ENCODE assay signal across 8 mouse cellular contexts in the genomic region with DNA sequence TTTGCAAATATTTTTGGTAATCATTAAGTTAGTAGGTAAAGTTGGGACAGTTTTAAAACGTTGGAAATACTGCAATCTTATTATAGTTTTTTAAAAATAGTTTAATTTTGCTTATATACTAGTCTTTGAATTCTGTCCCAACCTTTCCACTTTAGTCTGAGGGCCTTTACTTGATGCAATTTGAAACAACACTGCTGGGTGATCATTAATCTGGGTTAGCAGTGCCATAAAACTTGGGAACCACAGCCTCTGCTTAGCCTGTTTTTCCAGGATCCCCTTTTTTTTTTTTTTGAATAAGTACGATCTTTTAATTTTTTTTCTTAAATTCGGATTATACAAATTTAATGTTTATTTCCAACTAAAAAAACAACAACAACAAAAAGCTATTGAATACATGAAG. TPM values are rescaled to one million over a fixed set of nuclear protein-coding genes. Genes with fewer than 3 reads are reported as not detected.
DNase-seq lines count a peak whose midpoint lies in the region; ATAC-seq and TF ChIP-seq lines count a peak whose summit lies in the region.

No protein-coding gene starts in this region.

- peaks cover 21% of the 10 kb centered on the region for H3K4me1 ChIP-seq in erythroblast, embryonic 14.5 days (ENCODE audit: control insufficient read depth)
- no peaks in the 10 kb centered on the region for H3K4me1 ChIP-seq in ES-Bruce4 (ENCODE audit: control insufficient read depth, insufficient read depth, low read length)
- H3K4me1 ChIP-seq in hindbrain, embryonic 14.5 days (replicated peaks; ENCODE audit: control insufficient read depth, insufficient read depth, low read length): peaks cover 6% of the 10 kb centered on the region
- H3K4me1 ChIP-seq in liver, embryonic 14.5 days (replicated peaks; ENCODE audit: control insufficient read depth in 2 of 2, insufficient read depth in 2 of 2, low read length in 1 of 2): peaks cover 0 to 2% of the 10 kb centered on the region in 2 experiments; a peak in 1 of 4 replicates

- no peaks in the 10 kb centered on the region for H3K9me3 ChIP-seq in erythroblast, embryonic 14.5 days (ENCODE audit: control insufficient read depth, low read length)
- H3K9me3 ChIP-seq in ES-Bruce4 (replicated peaks; ENCODE audit: control insufficient read depth, insufficient read depth, low read length, poor library complexity, severe bottlenecking): no peaks in the 10 kb centered on the region
- H3K9me3 ChIP-seq in hindbrain, embryonic 14.5 days (ENCODE audit: control insufficient read depth, low read length): no peaks in the 10 kb centered on the region
- no peaks in the 10 kb centered on the region for H3K9me3 ChIP-seq in liver, embryonic 14.5 days (ENCODE audit: control insufficient read depth, low read length)

- H3K36me3 ChIP-seq in erythroblast, embryonic 14.5 days (ENCODE audit: control insufficient read depth): no peaks in the 10 kb centered on the region
- H3K36me3 ChIP-seq in ES-Bruce4 (ENCODE audit: control insufficient read depth, insufficient read depth, low read length, poor library complexity, severe bottlenecking): peaks cover 10% of the 10 kb centered on the region
- H3K36me3 ChIP-seq in hindbrain, embryonic 14.5 days (replicated peaks; ENCODE audit: control insufficient read depth, insufficient read depth): no peaks in the 10 kb centered on the region
- H3K36me3 ChIP-seq in liver, embryonic 14.5 days (replicated peaks; ENCODE audit: control insufficient read depth, insufficient read depth, low read depth): no peaks in the 10 kb centered on the region

- TF ChIP-seq POLR2A in ES-Bruce4 (IDR thresholded peaks at IDR 0.05; ENCODE audit: insufficient read depth, low read length): no peak

- peak overlapping the region; percentile 86 for H3K4me3 ChIP-seq in erythroblast, embryonic 14.5 days (replicated peaks)
- peak overlapping the region; percentile 86 for H3K4me3 ChIP-seq in ES-Bruce4 (ENCODE audit: low read depth, low read length)
- H3K4me3 ChIP-seq in hindbrain, embryonic 14.5 days (replicated peaks; ENCODE audit: low read length): peak overlapping the region; percentile 79
- H3K4me3 ChIP-seq in liver, embryonic 14.5 days (ENCODE audit: insufficient read depth in 1 of 2, low read depth in 2 of 2, low read length in 2 of 2): peak overlapping the region in 1 of 2 experiments; percentile 76; a peak in 2 of 4 replicates

- peak overlapping the region; percentile 97 for H3K9ac ChIP-seq in ES-Bruce4 (ENCODE audit: low read depth, poor library complexity, severe bottlenecking)
- H3K9ac ChIP-seq in hindbrain, embryonic 14.5 days: peak overlapping the region; percentile 94
- peak overlapping the region; percentile 63 for H3K9ac ChIP-seq in liver, embryonic 14.5 days (replicated peaks)

- TF ChIP-seq CTCF in ES-Bruce4 (IDR thresholded peaks at IDR 0.05; ENCODE audit: low read depth, low read length): no peak
- TF ChIP-seq CTCF in liver, embryonic 14.5 days (IDR thresholded peaks at IDR 0.05; ENCODE audit: low read depth): no peak

- no peak for DNase-seq in hindbrain, embryonic 14.5 days (ENCODE audit: low spot score)
- no peak for DNase-seq in liver, embryonic 14.5 days (ENCODE audit: low read depth in 3 of 3, low spot score in 3 of 3)
- no peak for DNase-seq in retina, postnatal 1 day
- DNase-seq in urinary bladder, postnatal 10 days (ENCODE audit: low spot score): no peak
- DNase-seq in yolk sac, embryonic 10.5 days (ENCODE audit: low spot score): no peak

- no peak for TF ChIP-seq EP300 in ES-Bruce4 (IDR thresholded peaks at IDR 0.05; ENCODE audit: insufficient read depth, low read depth, low read length)
- TF ChIP-seq EP300 in liver, embryonic 14.5 days (IDR thresholded peaks at IDR 0.05; ENCODE audit: low read depth): no peak

- no peak overlapping the region for H3K27ac ChIP-seq in ES-Bruce4 (ENCODE audit: insufficient read depth, low read length)
- peak overlapping the region; percentile 99 for H3K27ac ChIP-seq in hindbrain, embryonic 14.5 days
- H3K27ac ChIP-seq in liver, embryonic 14.5 days: no peak overlapping the region

- H3K4me2 ChIP-seq in hindbrain, embryonic 14.5 days (replicated peaks): peak overlapping the region; percentile 57
- H3K4me2 ChIP-seq in liver, embryonic 14.5 days (ENCODE audit: low read depth): peak overlapping the region; percentile 98

- no peak for ATAC-seq in erythroblast, adult 5-6 weeks (replicated peaks; ENCODE audit: low FRiP score, poor library complexity, severe bottlenecking)
- no peak for ATAC-seq in hindbrain, embryonic 14.5 days (ENCODE audit: low FRiP score)
- no peak for ATAC-seq in liver, embryonic 14.5 days (ENCODE audit: insufficient read depth)

- 19% methylated on average over 3 of the region's 3 CpGs for WGBS in hindbrain, embryonic 14.5 days
- 17% methylated on average over 3 of the region's 3 CpGs for WGBS in liver, embryonic 14.5 days (ENCODE audit: insufficient replicate concordance)

- H3K27me3 ChIP-seq in erythroblast, embryonic 14.5 days (ENCODE audit: control insufficient read depth): peaks cover 30% of the 10 kb centered on the region
- no peaks in the 10 kb centered on the region for H3K27me3 ChIP-seq in ES-Bruce4 (ENCODE audit: control insufficient read depth, insufficient read depth, low read length, poor library complexity, severe bottlenecking)
- H3K27me3 ChIP-seq in hindbrain, embryonic 14.5 days (ENCODE audit: control insufficient read depth, insufficient read depth, low read length): no peaks in the 10 kb centered on the region
- H3K27me3 ChIP-seq in liver, embryonic 14.5 days (ENCODE audit: control insufficient read depth, insufficient read depth, low read length): no peaks in the 10 kb centered on the region

RNA-seq across cellular contexts. Expression of a gene that starts 1.0 kb away (rescaled TPM):
- polyA plus RNA-seq in erythroblast, embryonic 14.5 days (2012): 0.05 and 0.06 TPM in 2 replicates
- total RNA-seq in erythroblast, adult 5-6 weeks (2015; ENCODE audit: low replicate concordance): 2.9 and 4.2 TPM in 2 replicates
- 3.0 and 5.6 TPM in 2 replicates for total RNA-seq in erythroblast, adult 5-6 weeks (2017; ENCODE audit: low replicate concordance)
- polyA plus RNA-seq in ES-Bruce4 (2011; ENCODE audit: insufficient read depth, insufficient read length, low read depth, missing spikeins): 38.5 and 40.5 TPM in 2 replicates
- polyA plus RNA-seq in hindbrain, embryonic 14.5 days (2014; fragmentation: Nextera tagmentation; extraction: Ambion mirVana): 30.8 and 32.2 TPM in 2 replicates
- 1.2 and 1.5 TPM in 2 replicates for polyA plus RNA-seq in liver, embryonic 14.5 days (2012; rRNA removed)
- polyA plus RNA-seq in liver, embryonic 14.5 days (2014; fragmentation: Nextera tagmentation; extraction: Ambion mirVana): 4.0 and 6.1 TPM in 2 replicates
